Mouse (Mus musculus): ENCODE measurements around the gene Scgb1a1. TPM values are rescaled to one million over a fixed set of nuclear protein-coding genes. Genes with fewer than 3 reads are reported as not detected.

Scgb1a1 gene
- polyA plus RNA-seq, 1 experiment from 2014 or later: not detected

DNA sequence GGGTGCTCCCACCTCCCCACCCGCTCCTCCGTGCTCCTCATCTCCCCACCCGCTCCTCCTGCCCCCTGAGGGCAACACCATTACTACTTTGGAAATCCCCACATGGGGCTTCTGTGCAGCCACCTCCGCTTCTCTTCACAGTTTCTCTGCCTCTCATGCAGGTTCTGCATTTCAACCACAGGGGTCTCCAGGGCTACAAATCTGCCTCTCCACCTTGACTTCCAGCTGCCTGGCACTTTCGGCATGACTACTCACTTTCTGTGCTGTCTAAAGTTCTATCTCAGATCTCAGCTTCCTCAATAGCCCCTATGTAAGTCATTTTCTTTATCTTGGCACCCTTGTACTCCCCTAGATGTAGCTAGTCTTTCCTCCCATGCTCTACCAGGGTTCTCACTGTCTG lies 20.5 kb downstream of the Scgb1a1 start:
- no peak for ATAC-seq (ENCODE audit: insufficient number of reproducible peaks, low FRiP score, low TSS enrichment, low read depth)

DNA sequence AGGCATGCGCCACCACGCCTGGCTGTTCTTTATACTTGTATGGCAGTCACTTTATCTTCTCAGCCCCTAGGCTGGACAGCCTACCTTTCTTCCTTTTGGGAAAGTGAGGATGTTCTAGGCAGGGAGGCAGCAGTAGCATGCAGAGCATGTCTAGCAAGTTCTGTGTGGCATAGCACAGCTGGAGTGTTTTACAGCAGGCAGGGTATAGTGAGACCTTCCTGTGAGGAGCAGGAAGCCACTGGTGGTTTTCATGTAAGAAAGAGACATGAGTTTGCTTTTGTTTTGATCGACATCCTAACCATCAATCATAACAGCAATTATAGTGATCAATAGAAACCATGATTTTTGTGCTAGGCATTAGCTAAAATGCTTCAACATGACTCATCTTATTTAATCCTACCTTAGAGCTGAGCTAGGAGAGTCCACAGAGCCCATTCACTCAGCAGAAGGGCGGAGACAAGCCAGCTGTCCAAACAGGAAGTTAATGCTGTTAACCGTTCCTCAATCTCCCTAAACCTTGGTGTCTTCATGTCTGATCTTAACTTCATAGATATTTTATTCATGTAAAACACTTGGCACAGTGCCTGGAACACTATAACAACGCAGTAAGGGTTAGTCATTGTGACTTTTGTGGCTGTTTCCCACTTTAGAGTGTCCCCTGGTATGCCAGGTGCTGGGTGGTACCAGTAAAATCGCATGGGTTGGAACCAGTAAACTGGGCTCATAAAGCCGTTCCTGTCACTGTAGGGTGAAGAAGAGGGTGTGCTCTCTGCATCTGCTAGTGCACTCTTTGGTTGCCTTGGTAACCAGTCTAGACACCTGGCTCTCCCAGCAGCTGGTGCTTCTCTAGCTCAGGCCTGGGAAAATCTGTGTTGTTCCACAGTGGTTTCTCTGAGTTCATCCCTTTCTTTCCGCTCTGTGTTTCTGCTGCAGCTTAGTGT lies 21.9 kb downstream of the Scgb1a1 start:
- no peaks in the 10 kb centered on the region for H3K36me3 ChIP-seq (ENCODE audit: control insufficient read depth, insufficient read depth, low read length)
- no peak overlapping the region for H3K4me3 ChIP-seq (ENCODE audit: low read depth, low read length)
- no peaks in the 10 kb centered on the region for H3K27me3 ChIP-seq (ENCODE audit: control insufficient read depth, insufficient read depth, low read length)
- ATAC-seq (ENCODE audit: insufficient number of reproducible peaks, low FRiP score, low TSS enrichment, low read depth): peak; percentile 39; the same call in 1 of the 2 replicates
- no peak overlapping the region for H3K4me2 ChIP-seq (ENCODE audit: low read depth, severe bottlenecking)
- H3K9me3 ChIP-seq (ENCODE audit: control insufficient read depth, low read length): no peaks in the 10 kb centered on the region
- peak; percentile 36 for DNase-seq (ENCODE audit: low spot score)
- no peak overlapping the region for H3K9ac ChIP-seq (ENCODE audit: low read length)
- H3K27ac ChIP-seq (replicated peaks; ENCODE audit: low read depth, low read length): no peak overlapping the region
- 0 out of 2 replicates have a peak, but pooled peaks cover 4% of the 10 kb centered on the region for H3K4me1 ChIP-seq (ENCODE audit: control insufficient read depth, insufficient read depth, low read length)
- WGBS: 67% methylated on average over 9 of the region's 9 CpGs

More for the DNA sequence above, 20.5 kb downstream of the Scgb1a1 start:
- H3K4me1 ChIP-seq (ENCODE audit: control insufficient read depth, insufficient read depth, low read length): 0 out of 2 replicates have a peak, but pooled peaks cover 4% of the 10 kb centered on the region
- H3K27ac ChIP-seq (replicated peaks; ENCODE audit: low read depth, low read length): no peak overlapping the region
- no peak overlapping the region for H3K4me2 ChIP-seq (ENCODE audit: low read depth, severe bottlenecking)
- no peak overlapping the region for H3K4me3 ChIP-seq (ENCODE audit: low read depth, low read length)
- no peaks in the 10 kb centered on the region for H3K9me3 ChIP-seq (ENCODE audit: control insufficient read depth, low read length)
- no peak overlapping the region for H3K9ac ChIP-seq (ENCODE audit: low read length)
- 74% methylated on average over 5 of the region's 5 CpGs for WGBS
- H3K27me3 ChIP-seq (ENCODE audit: control insufficient read depth, insufficient read depth, low read length): no peaks in the 10 kb centered on the region
- no peak for DNase-seq (ENCODE audit: low spot score)
- no peaks in the 10 kb centered on the region for H3K36me3 ChIP-seq (ENCODE audit: control insufficient read depth, insufficient read depth, low read length)

DNA sequence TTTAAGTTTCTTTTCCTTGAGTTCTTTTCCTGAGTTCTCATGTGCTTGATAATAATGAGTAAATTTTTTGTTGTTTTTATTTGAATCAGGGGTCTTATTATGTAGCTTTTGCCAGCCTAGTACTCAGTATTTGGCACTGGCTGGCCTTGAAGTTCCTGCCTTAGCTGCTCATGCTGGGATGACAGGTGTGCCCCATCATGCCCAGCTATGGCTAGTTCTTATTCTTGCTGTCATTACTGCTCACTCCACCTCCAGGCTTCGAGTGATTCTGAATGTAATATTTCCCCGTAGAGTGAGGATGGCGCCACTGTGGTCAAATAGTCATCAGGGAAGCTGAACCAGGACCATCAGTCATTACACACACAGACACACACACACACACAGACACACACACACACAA lies 23.9 kb downstream of the Scgb1a1 start:
- Histone ChIP-seq H3K36me3 (ENCODE audit: control insufficient read depth, insufficient read depth, low read length) (no peaks in the 10 kb centered on the region), H3K27me3 (ENCODE audit: control insufficient read depth, insufficient read depth, low read length) (no peaks in the 10 kb centered on the region), H3K9me3 (ENCODE audit: control insufficient read depth, low read length) (no peaks in the 10 kb centered on the region), H3K4me3 (ENCODE audit: low read depth, low read length) (no peak overlapping the region), H3K27ac (replicated peaks; ENCODE audit: low read depth, low read length) (no peak overlapping the region), H3K9ac (ENCODE audit: low read length) (no peak overlapping the region), H3K4me1 (ENCODE audit: control insufficient read depth, insufficient read depth, low read length) (0 out of 2 replicates have a peak, but pooled peaks cover 4% of the 10 kb centered on the region), H3K4me2 (ENCODE audit: low read depth, severe bottlenecking) (no peak overlapping the region)
- WGBS: 89% methylated on average over 3 of the region's 3 CpGs
- ATAC-seq (ENCODE audit: insufficient number of reproducible peaks, low FRiP score, low TSS enrichment, low read depth): no peak
- DNase-seq (ENCODE audit: low spot score): no peak

DNA sequence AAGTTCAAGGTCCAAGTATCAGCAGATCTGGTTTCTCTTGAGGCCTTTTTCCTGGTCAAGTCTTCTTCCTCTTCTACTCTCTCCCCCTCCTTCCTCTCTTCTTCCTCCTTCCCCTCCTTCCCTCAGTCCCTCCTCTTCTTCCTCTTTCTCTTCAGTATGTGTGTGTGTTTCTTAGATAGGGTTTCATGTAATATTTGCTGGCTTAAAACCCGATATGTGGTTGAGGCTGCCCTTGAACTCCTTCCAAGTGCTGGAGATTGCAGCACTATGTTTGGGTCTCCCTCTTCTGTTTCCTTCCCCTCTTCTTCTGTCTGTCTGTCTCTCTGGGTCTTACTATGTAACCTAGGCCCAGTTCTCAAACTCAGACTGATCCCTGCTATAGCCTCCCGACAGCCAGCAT lies 24.9 kb downstream of the Scgb1a1 start:
- 84% methylated on average over 2 of the region's 2 CpGs for WGBS
- ATAC-seq (ENCODE audit: insufficient number of reproducible peaks, low FRiP score, low TSS enrichment, low read depth): no peak

DNA sequence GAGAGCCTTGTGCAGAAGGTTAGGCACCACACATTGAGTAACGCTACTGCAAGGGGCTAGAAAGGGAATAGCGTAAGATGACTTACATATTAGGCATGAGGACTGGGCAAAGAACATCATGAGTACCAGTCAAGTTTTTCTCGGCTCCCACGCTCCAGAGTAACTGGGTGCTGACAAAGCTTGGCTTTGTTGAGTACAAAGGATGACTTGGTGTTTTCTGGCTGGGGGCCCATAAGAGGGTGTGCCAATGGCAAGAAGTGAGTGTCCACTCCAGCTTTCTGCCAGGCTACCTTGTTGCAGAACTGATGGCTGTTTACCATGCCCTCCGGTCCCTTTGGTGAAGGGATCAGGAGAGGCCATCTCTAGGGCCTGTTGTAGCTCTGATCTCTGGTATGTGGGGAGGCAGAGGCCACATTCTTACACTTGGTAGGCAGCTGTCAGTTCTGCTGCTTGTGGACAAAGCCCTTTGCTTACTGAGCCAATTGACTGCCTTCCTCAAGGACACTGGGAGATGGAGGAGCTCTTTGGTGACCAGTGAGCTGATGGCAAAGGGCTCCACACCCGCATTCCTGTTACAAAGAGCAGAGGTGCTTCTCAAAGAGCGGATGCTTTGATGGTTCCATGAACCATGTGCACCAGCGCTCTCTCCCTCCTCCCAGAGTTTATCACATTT lies 26.4 kb downstream of the Scgb1a1 start:
- Histone ChIP-seq H3K9ac (ENCODE audit: low read length) (no peak overlapping the region), H3K4me3 (ENCODE audit: low read depth, low read length) (no peak overlapping the region), H3K27ac (replicated peaks; ENCODE audit: low read depth, low read length) (no peak overlapping the region), H3K9me3 (ENCODE audit: control insufficient read depth, low read length) (no peaks in the 10 kb centered on the region), H3K36me3 (ENCODE audit: control insufficient read depth, insufficient read depth, low read length) (no peaks in the 10 kb centered on the region), H3K4me2 (ENCODE audit: low read depth, severe bottlenecking) (no peak overlapping the region), H3K4me1 (ENCODE audit: control insufficient read depth, insufficient read depth, low read length) (0 out of 2 replicates have a peak, but pooled peaks cover 3% of the 10 kb centered on the region), H3K27me3 (ENCODE audit: control insufficient read depth, insufficient read depth, low read length) (no peaks in the 10 kb centered on the region)
- DNase-seq (ENCODE audit: low spot score) (no peak), ATAC-seq (ENCODE audit: insufficient number of reproducible peaks, low FRiP score, low TSS enrichment, low read depth) (no peak)
- 94% methylated on average over 8 of the region's 8 CpGs for WGBS

More for the DNA sequence above, 24.9 kb downstream of the Scgb1a1 start:
- H3K4me2 ChIP-seq (ENCODE audit: low read depth, severe bottlenecking): no peak overlapping the region
- H3K4me1 ChIP-seq (ENCODE audit: control insufficient read depth, insufficient read depth, low read length): 0 out of 2 replicates have a peak, but pooled peaks cover 4% of the 10 kb centered on the region
- no peak overlapping the region for H3K27ac ChIP-seq (replicated peaks; ENCODE audit: low read depth, low read length)
- H3K9me3 ChIP-seq (ENCODE audit: control insufficient read depth, low read length): no peaks in the 10 kb centered on the region
- H3K4me3 ChIP-seq (ENCODE audit: low read depth, low read length): no peak overlapping the region
- no peak for DNase-seq (ENCODE audit: low spot score)
- H3K36me3 ChIP-seq (ENCODE audit: control insufficient read depth, insufficient read depth, low read length): no peaks in the 10 kb centered on the region
- H3K27me3 ChIP-seq (ENCODE audit: control insufficient read depth, insufficient read depth, low read length): no peaks in the 10 kb centered on the region
- H3K9ac ChIP-seq (ENCODE audit: low read length): no peak overlapping the region

DNA sequence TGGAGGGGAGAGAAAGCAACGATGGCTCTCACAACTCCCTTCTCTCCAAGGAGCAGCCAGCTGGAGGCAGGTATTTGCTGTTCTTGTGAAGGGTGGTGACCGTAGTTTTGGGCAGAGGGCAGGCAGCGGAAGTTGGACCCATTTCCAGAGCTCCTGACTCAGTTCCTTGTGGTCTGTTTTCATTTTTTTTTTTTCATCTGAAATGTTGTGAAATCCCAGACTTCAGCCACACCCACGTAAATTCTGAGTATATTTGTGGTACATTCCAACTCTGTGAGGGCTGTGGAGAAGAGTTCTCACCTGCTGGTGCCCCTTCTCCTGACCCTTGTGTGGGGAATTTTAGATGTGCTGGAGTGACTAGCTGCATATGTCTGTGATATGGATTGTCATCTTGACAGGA lies 27.7 kb downstream of the Scgb1a1 start:
- Histone ChIP-seq H3K4me1 (ENCODE audit: control insufficient read depth, insufficient read depth, low read length) (no peaks in the 10 kb centered on the region), H3K27me3 (ENCODE audit: control insufficient read depth, insufficient read depth, low read length) (no peaks in the 10 kb centered on the region), H3K9ac (ENCODE audit: low read length) (no peak overlapping the region), H3K9me3 (ENCODE audit: control insufficient read depth, low read length) (no peaks in the 10 kb centered on the region), H3K36me3 (ENCODE audit: control insufficient read depth, insufficient read depth, low read length) (no peaks in the 10 kb centered on the region), H3K4me2 (ENCODE audit: low read depth, severe bottlenecking) (no peak overlapping the region), H3K27ac (replicated peaks; ENCODE audit: low read depth, low read length) (no peak overlapping the region), H3K4me3 (ENCODE audit: low read depth, low read length) (no peak overlapping the region)
- ATAC-seq (ENCODE audit: insufficient number of reproducible peaks, low FRiP score, low TSS enrichment, low read depth) (no peak), DNase-seq (ENCODE audit: low spot score) (no peak)
- WGBS: 82% methylated on average over 4 of the region's 4 CpGs

DNA sequence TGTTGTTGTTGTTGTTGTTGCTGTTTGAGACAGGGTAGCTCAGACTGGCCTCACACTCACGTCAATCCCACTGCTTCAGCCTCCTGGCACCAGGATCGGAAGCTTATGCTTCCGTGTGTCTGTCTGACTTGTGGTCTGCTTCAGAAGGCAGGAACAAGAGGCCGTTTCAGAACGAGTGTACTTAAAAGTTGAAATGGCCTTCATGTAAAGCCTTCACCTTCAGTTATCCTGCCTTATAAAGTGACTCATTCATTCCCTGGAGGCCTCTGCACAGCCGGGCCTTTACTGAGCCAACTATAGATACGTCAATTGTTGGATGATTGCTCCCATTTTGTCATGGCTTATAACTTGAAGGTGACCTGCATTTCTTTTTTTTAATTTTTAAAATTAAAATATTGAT lies 28.4 kb downstream of the Scgb1a1 start:
- Histone ChIP-seq H3K9me3 (ENCODE audit: control insufficient read depth, low read length) (no peaks in the 10 kb centered on the region), H3K4me2 (ENCODE audit: low read depth, severe bottlenecking) (no peak overlapping the region), H3K9ac (ENCODE audit: low read length) (no peak overlapping the region), H3K27ac (replicated peaks; ENCODE audit: low read depth, low read length) (no peak overlapping the region), H3K4me3 (ENCODE audit: low read depth, low read length) (no peak overlapping the region), H3K4me1 (ENCODE audit: control insufficient read depth, insufficient read depth, low read length) (no peaks in the 10 kb centered on the region), H3K27me3 (ENCODE audit: control insufficient read depth, insufficient read depth, low read length) (no peaks in the 10 kb centered on the region), H3K36me3 (ENCODE audit: control insufficient read depth, insufficient read depth, low read length) (no peaks in the 10 kb centered on the region)
- 86% methylated on average over 7 of the region's 7 CpGs for WGBS
- no peak for DNase-seq (ENCODE audit: low spot score)
- no peak for ATAC-seq (ENCODE audit: insufficient number of reproducible peaks, low FRiP score, low TSS enrichment, low read depth)

DNA sequence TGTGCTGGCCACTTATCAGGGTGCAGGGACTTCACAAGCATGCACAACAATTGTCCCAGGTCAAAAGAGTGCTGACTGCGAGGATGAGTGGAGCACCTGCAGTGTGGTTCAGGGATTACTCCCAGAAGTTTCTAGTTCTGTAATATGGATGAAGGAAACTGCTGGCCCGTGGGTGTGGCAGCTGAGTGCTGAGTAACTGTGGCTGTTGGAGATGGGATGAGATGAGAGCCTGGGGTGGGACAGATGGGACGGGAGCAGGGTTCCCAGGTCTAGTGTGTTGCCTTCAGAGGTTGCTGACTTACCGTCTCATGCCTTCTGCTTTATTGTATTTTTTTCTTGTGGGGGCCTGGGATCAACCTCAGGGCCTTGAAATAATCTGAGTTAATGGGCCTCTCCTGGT lies 28.8 kb downstream of the Scgb1a1 start:
- Histone ChIP-seq H3K4me1 (ENCODE audit: control insufficient read depth, insufficient read depth, low read length) (no peaks in the 10 kb centered on the region), H3K36me3 (ENCODE audit: control insufficient read depth, insufficient read depth, low read length) (no peaks in the 10 kb centered on the region), H3K4me2 (ENCODE audit: low read depth, severe bottlenecking) (no peak overlapping the region), H3K27ac (replicated peaks; ENCODE audit: low read depth, low read length) (no peak overlapping the region), H3K9ac (ENCODE audit: low read length) (no peak overlapping the region), H3K4me3 (ENCODE audit: low read depth, low read length) (no peak overlapping the region), H3K9me3 (ENCODE audit: control insufficient read depth, low read length) (no peaks in the 10 kb centered on the region), H3K27me3 (ENCODE audit: control insufficient read depth, insufficient read depth, low read length) (no peaks in the 10 kb centered on the region)
- no peak for DNase-seq (ENCODE audit: low spot score)
- ATAC-seq (ENCODE audit: insufficient number of reproducible peaks, low FRiP score, low TSS enrichment, low read depth): no peak
- 89% methylated on average over 4 of the region's 4 CpGs for WGBS

All from limb, embryonic 11.5 days (tissue).